Mouse (Mus musculus): ENCODE data around the gene Eef1akmt1. TPM values are rescaled to one million over a fixed set of nuclear protein-coding genes. Genes with fewer than 3 reads are reported as not detected.

Gene Eef1akmt1
- total RNA-seq, 1 experiment from 2014 or later: 17.5 TPM

GRCm38 (mm10) chr14:57527598-57527997 lies 43.8 kb downstream of the Eef1akmt1 start:
- ATAC-seq (replicated peaks; ENCODE audit: insufficient number of reproducible peaks, low FRiP score, low TSS enrichment, poor library complexity, severe bottlenecking): no peak

- peak; percentile 62; the same call in 1 of the 2 replicates for ATAC-seq (replicated peaks; ENCODE audit: insufficient number of reproducible peaks, low FRiP score, low TSS enrichment, poor library complexity, severe bottlenecking)
Measured at GRCm38 (mm10) chr14:57527122-57527521, 44.3 kb downstream of the Eef1akmt1 start.

GRCm38 (mm10) chr14:57526050-57526623 lies 45.3 kb downstream of the Eef1akmt1 start:
- no peak for ATAC-seq (replicated peaks; ENCODE audit: insufficient number of reproducible peaks, low FRiP score, low TSS enrichment, poor library complexity, severe bottlenecking)

- ATAC-seq (replicated peaks; ENCODE audit: insufficient number of reproducible peaks, low FRiP score, low TSS enrichment, poor library complexity, severe bottlenecking): no peak
Measured at GRCm38 (mm10) chr14:57525388-57526049, 45.9 kb downstream of the Eef1akmt1 start.

GRCm38 (mm10) chr14:57524671-57525387 lies 46.6 kb downstream of the Eef1akmt1 start, which contains the start of gene Il17d:
Gene Il17d, plus strand, starts transcription at chr14:57524777.
- ATAC-seq (replicated peaks; ENCODE audit: insufficient number of reproducible peaks, low FRiP score, low TSS enrichment, poor library complexity, severe bottlenecking): no peak

- no peak for ATAC-seq (replicated peaks; ENCODE audit: insufficient number of reproducible peaks, low FRiP score, low TSS enrichment, poor library complexity, severe bottlenecking)
Measured at GRCm38 (mm10) chr14:57523762-57524161, 47.6 kb downstream of the Eef1akmt1 start.

- ATAC-seq (replicated peaks; ENCODE audit: insufficient number of reproducible peaks, low FRiP score, low TSS enrichment, poor library complexity, severe bottlenecking): no peak
Measured at GRCm38 (mm10) chr14:57517001-57517400, 54.4 kb downstream of the Eef1akmt1 start.

- no peak for ATAC-seq (replicated peaks; ENCODE audit: insufficient number of reproducible peaks, low FRiP score, low TSS enrichment, poor library complexity, severe bottlenecking)
Measured at GRCm38 (mm10) chr14:57515156-57515762, 56.2 kb downstream of the Eef1akmt1 start.

- ATAC-seq (replicated peaks; ENCODE audit: insufficient number of reproducible peaks, low FRiP score, low TSS enrichment, poor library complexity, severe bottlenecking): no peak
Measured at GRCm38 (mm10) chr14:57509554-57509953, 61.9 kb downstream of the Eef1akmt1 start.

- ATAC-seq (replicated peaks; ENCODE audit: insufficient number of reproducible peaks, low FRiP score, low TSS enrichment, poor library complexity, severe bottlenecking): no peak
Measured at GRCm38 (mm10) chr14:57503729-57504128, 67.7 kb downstream of the Eef1akmt1 start.

Other genes starting within 250 kb of the Eef1akmt1 start
- 5.0 to 8.0 TPM (median 5.3 TPM) in 3 replicates for gene Cryl1, start 173.1 kb downstream of the Eef1akmt1 start, total RNA-seq (2017)
- 2.7 to 9.5 TPM (median 3.3 TPM) in 3 replicates for gene Ift88, start 147.6 kb downstream of the Eef1akmt1 start, total RNA-seq (2017)
- not detected in 3 replicates for gene Il17d, start 46.8 kb downstream of the Eef1akmt1 start, total RNA-seq (2017)
- 31.5 to 36.8 TPM (median 34.4 TPM) in 3 replicates for gene Xpo4, start 93.8 kb upstream of the Eef1akmt1 start, total RNA-seq (2017)
- 0.58 TPM in 1 of 3 replicates, not detected in the others for gene Gm49361, start 174.5 kb upstream of the Eef1akmt1 start, total RNA-seq (2017)
- 68.5 to 76.5 TPM (median 75.4 TPM) in 3 replicates for gene Lats2, start 186.8 kb upstream of the Eef1akmt1 start, total RNA-seq (2017)
- 24.4 to 33.4 TPM (median 31.7 TPM) in 3 replicates for gene Sap18, start 226.6 kb upstream of the Eef1akmt1 start, total RNA-seq (2017)

Data from monocyte, adult 5-6 weeks (primary cell).